Mouse (Mus musculus) embryonic facial prominence, embryonic 10.5 days (tissue): ENCODE measurements at regions not wholly inside any gene's neighbourhood (a gene's known extent, or its start where the extent isn't known, plus 50 kb on each side); places are given as distances from the start of the nearest gene placed in this dataset.

ENCODE experiments used
- DNase-seq: peaks from one replicate; pipeline ENCODE4 v3.0.0-alpha.2; 2017; ENCODE audit warnings: low spot score
- H3K27ac ChIP-seq: fragments of 300-500 bp; sonication (generic); replicated peaks from 2 replicates; pipeline ENCODE4 v1.5.1; 2016; ENCODE audit warnings: mild to moderate bottlenecking
- H3K27me3 ChIP-seq: fragments of 300-500 bp; sonication (generic); replicated peaks from 2 replicates; pipeline ENCODE4 v1.6.1; 2016; ENCODE audit warnings: low read depth, mild to moderate bottlenecking; ENCODE audit not compliant: poor library complexity, severe bottlenecking
- H3K36me3 ChIP-seq: fragments of 300-500 bp; sonication (generic); replicated peaks from 2 replicates; pipeline ENCODE4 v1.6.1; 2016; ENCODE audit warnings: mild to moderate bottlenecking, moderate library complexity
- H3K4me1 ChIP-seq: fragments of 300-500 bp; sonication (generic); 2 replicates; pipeline ENCODE4 v1.6.1; 2016
- H3K4me3 ChIP-seq: fragments of 300-500 bp; sonication (generic); 2 replicates; pipeline ENCODE4 v1.5.1; 2016; ENCODE audit warnings: mild to moderate bottlenecking, moderate library complexity
- H3K9me3 ChIP-seq: fragments of 300-500 bp; sonication (generic); 2 replicates; pipeline ENCODE4 v1.6.1; 2016; ENCODE audit warnings: mild to moderate bottlenecking
- WGBS: fragments of 180-500 bp; shearing (Covaris S2); methylation state at CpG from one replicate; pipeline ENCODE4 v1.1.7; 2016; 5-methylcytosine and 5-hydroxymethylcytosine counted together

- no peak for DNase-seq
- no peaks in the 10 kb centered on the region for H3K4me1 ChIP-seq
- no peaks in the 10 kb centered on the region for H3K36me3 ChIP-seq
- H3K27ac ChIP-seq = no peak overlapping the region
- 92% methylated on average over 3 of the region's 3 CpGs for WGBS
- H3K9me3 ChIP-seq = 0 out of 2 replicates have a peak, but pooled peaks cover 5% of the 10 kb centered on the region
- peaks cover 16% of the 10 kb centered on the region for H3K27me3 ChIP-seq
- no peak overlapping the region for H3K4me3 ChIP-seq
Observed at GRCm38 (mm10) chr11:79815156-79815555, 147.0 kb downstream of the Utp6 start.

GRCm38 (mm10) chr11:79806911-79807466 lies 155.2 kb downstream of the Utp6 start:
- H3K4me3 ChIP-seq = no peak overlapping the region
- WGBS = 31% methylated on average over 17 of the region's 17 CpGs
- H3K27me3 ChIP-seq = peaks cover 65% of the 10 kb centered on the region
- DNase-seq = peak; percentile 52
- peaks cover 43% of the 10 kb centered on the region for H3K4me1 ChIP-seq
- peak overlapping the region; percentile 81 for H3K27ac ChIP-seq
- peaks cover 8% of the 10 kb centered on the region; the same call in 1 of the 2 replicates for H3K9me3 ChIP-seq
- H3K36me3 ChIP-seq = no peaks in the 10 kb centered on the region

GRCm38 (mm10) chr11:79806417-79806816 lies 155.8 kb downstream of the Utp6 start:
- peak overlapping the region; percentile 81 for H3K27ac ChIP-seq
- H3K36me3 ChIP-seq = no peaks in the 10 kb centered on the region
- H3K9me3 ChIP-seq = peaks cover 8% of the 10 kb centered on the region; the same call in 1 of the 2 replicates
- peaks cover 63% of the 10 kb centered on the region for H3K27me3 ChIP-seq
- 56% methylated on average over 10 of the region's 10 CpGs for WGBS
- peak overlapping the region; percentile 28; the same call in 1 of the 2 replicates for H3K4me3 ChIP-seq
- H3K4me1 ChIP-seq = peaks cover 43% of the 10 kb centered on the region
- DNase-seq = no peak

GRCm38 (mm10) chr11:79805981-79806415 lies 156.2 kb downstream of the Utp6 start:
- Histone ChIP-seq H3K27ac (peak overlapping the region; percentile 81), H3K4me1 (peaks cover 43% of the 10 kb centered on the region), H3K9me3 (peaks cover 8% of the 10 kb centered on the region; the same call in 1 of the 2 replicates), H3K4me3 (peak overlapping the region; percentile 28; the same call in 1 of the 2 replicates), H3K27me3 (peaks cover 66% of the 10 kb centered on the region), H3K36me3 (no peaks in the 10 kb centered on the region)
- DNase-seq = peak; percentile 89
- 24% methylated on average over 10 of the region's 10 CpGs for WGBS

GRCm38 (mm10) chr11:79803971-79804370 lies 158.2 kb downstream of the Utp6 start:
- 70% methylated on average over 2 of the region's 2 CpGs for WGBS
- Histone ChIP-seq H3K27ac (no peak overlapping the region), H3K4me1 (peaks cover 46% of the 10 kb centered on the region), H3K27me3 (peaks cover 59% of the 10 kb centered on the region), H3K4me3 (no peak overlapping the region), H3K9me3 (peaks cover 8% of the 10 kb centered on the region; the same call in 1 of the 2 replicates), H3K36me3 (no peaks in the 10 kb centered on the region)
- DNase-seq = no peak

- peaks cover 42% of the 10 kb centered on the region for H3K4me1 ChIP-seq
- 83% methylated on average over 5 of the region's 5 CpGs for WGBS
- no peak for DNase-seq
Observed at GRCm38 (mm10) chr11:79803006-79803405, 159.2 kb downstream of the Utp6 start.

GRCm38 (mm10) chr11:79802566-79802965 lies 159.6 kb downstream of the Utp6 start:
- H3K27me3 ChIP-seq = peaks cover 61% of the 10 kb centered on the region
- H3K4me1 ChIP-seq = peaks cover 37% of the 10 kb centered on the region
- no peak overlapping the region for H3K27ac ChIP-seq
- H3K9me3 ChIP-seq = peaks cover 8% of the 10 kb centered on the region; the same call in 1 of the 2 replicates
- H3K4me3 ChIP-seq = no peak overlapping the region
- no peaks in the 10 kb centered on the region for H3K36me3 ChIP-seq
- no peak for DNase-seq
- WGBS = 80% methylated on average over 13 of the region's 13 CpGs

More at GRCm38 (mm10) chr11:79803006-79803405, 159.2 kb downstream of the Utp6 start:
- peaks cover 64% of the 10 kb centered on the region for H3K27me3 ChIP-seq
- no peaks in the 10 kb centered on the region for H3K36me3 ChIP-seq
- no peak overlapping the region for H3K4me3 ChIP-seq
- peaks cover 8% of the 10 kb centered on the region; the same call in 1 of the 2 replicates for H3K9me3 ChIP-seq
- no peak overlapping the region for H3K27ac ChIP-seq

GRCm38 (mm10) chr11:79800256-79800655 lies 161.9 kb downstream of the Utp6 start:
- DNase-seq = no peak
- WGBS = 68% methylated on average over 8 of the region's 8 CpGs
- Histone ChIP-seq H3K9me3 (peaks cover 7% of the 10 kb centered on the region; the same call in 1 of the 2 replicates), H3K4me1 (peaks cover 14% of the 10 kb centered on the region), H3K27me3 (peaks cover 64% of the 10 kb centered on the region), H3K36me3 (no peaks in the 10 kb centered on the region), H3K4me3 (no peak overlapping the region), H3K27ac (no peak overlapping the region)

- peaks cover 56% of the 10 kb centered on the region for H3K4me1 ChIP-seq
- no peaks in the 10 kb centered on the region for H3K36me3 ChIP-seq
- WGBS = 84% methylated on average over 3 of the region's 3 CpGs
- no peaks in the 10 kb centered on the region for H3K9me3 ChIP-seq
- no peak overlapping the region for H3K4me3 ChIP-seq
- H3K27me3 ChIP-seq = peaks cover 30% of the 10 kb centered on the region
- no peak for DNase-seq
- H3K27ac ChIP-seq = peak overlapping the region; percentile 21; the same call in 1 of the 2 replicates
Observed at GRCm38 (mm10) chr11:79788251-79788741, 173.9 kb downstream of the Utp6 start.

- Histone ChIP-seq H3K27me3 (peaks cover 27% of the 10 kb centered on the region), H3K4me3 (no peak overlapping the region), H3K9me3 (no peaks in the 10 kb centered on the region), H3K36me3 (no peaks in the 10 kb centered on the region), H3K27ac (peak overlapping the region; percentile 21; the same call in 1 of the 2 replicates), H3K4me1 (peaks cover 53% of the 10 kb centered on the region)
- DNase-seq = no peak
- 84% methylated on average over 1 of the region's 1 CpGs for WGBS
Observed at GRCm38 (mm10) chr11:79787766-79788165, 174.4 kb downstream of the Utp6 start.

- no peak overlapping the region for H3K4me3 ChIP-seq
Observed at GRCm38 (mm10) chr11:79784071-79784470, 178.1 kb downstream of the Utp6 start.

GRCm38 (mm10) chr11:79781966-79782365 lies 180.2 kb downstream of the Utp6 start:
- H3K4me3 ChIP-seq = no peak overlapping the region
- no peaks in the 10 kb centered on the region for H3K9me3 ChIP-seq
- peaks cover 30% of the 10 kb centered on the region for H3K27me3 ChIP-seq
- H3K36me3 ChIP-seq = no peaks in the 10 kb centered on the region
- DNase-seq = no peak
- 71% methylated on average over 5 of the region's 5 CpGs for WGBS
- no peak overlapping the region for H3K27ac ChIP-seq
- H3K4me1 ChIP-seq = peaks cover 38% of the 10 kb centered on the region

More at GRCm38 (mm10) chr11:79784071-79784470, 178.1 kb downstream of the Utp6 start:
- WGBS = 61% methylated on average over 3 of the region's 3 CpGs
- Histone ChIP-seq H3K27me3 (peaks cover 25% of the 10 kb centered on the region), H3K4me1 (peaks cover 31% of the 10 kb centered on the region), H3K9me3 (no peaks in the 10 kb centered on the region), H3K36me3 (no peaks in the 10 kb centered on the region), H3K27ac (0 out of 2 replicates have a peak overlapping the region, but pooled peaks have one; percentile 15)
- no peak for DNase-seq

- no peak for DNase-seq
- H3K36me3 ChIP-seq = no peaks in the 10 kb centered on the region
- H3K27me3 ChIP-seq = peaks cover 22% of the 10 kb centered on the region
- H3K9me3 ChIP-seq = no peaks in the 10 kb centered on the region
- H3K27ac ChIP-seq = no peak overlapping the region
- H3K4me1 ChIP-seq = peaks cover 45% of the 10 kb centered on the region
- H3K4me3 ChIP-seq = no peak overlapping the region
- WGBS = 48% methylated on average over 5 of the region's 5 CpGs
Observed at GRCm38 (mm10) chr11:79779756-79780155, 182.4 kb downstream of the Utp6 start.
